Mouse (Mus musculus) limb, embryonic 12.5 days (tissue): Measurements from ENCODE around the gene Adgrv1. TPM values are rescaled to one million over a fixed set of nuclear protein-coding genes. Genes with fewer than 3 reads are reported as not detected.

Experiments
- ATAC-seq: fragments of 200-750 bp; cut with Nextera tagmentation; 2 replicates; pipeline ENCODE4 v1.8.0; 2017; ENCODE audit warnings: low read depth, moderate TSS enrichment; ENCODE audit not compliant: insufficient number of reproducible peaks, insufficient read depth, low FRiP score, low TSS enrichment
- H3K27ac ChIP-seq: fragments of 300-500 bp; sonication (generic); 2 replicates; pipeline ENCODE4 v1.5.1; 2016; ENCODE audit warnings: mild to moderate bottlenecking, moderate library complexity
- H3K27me3 ChIP-seq: fragments of 300-500 bp; sonication (generic); 2 replicates; pipeline ENCODE4 v1.6.1; 2016; ENCODE audit warnings: mild to moderate bottlenecking, moderate library complexity
- H3K36me3 ChIP-seq: fragments of 300-500 bp; sonication (generic); 2 replicates; pipeline ENCODE4 v1.6.1; 2016; ENCODE audit warnings: mild to moderate bottlenecking, moderate library complexity
- H3K4me1 ChIP-seq: fragments of 300-500 bp; sonication (generic); replicated peaks from 2 replicates; pipeline ENCODE4 v1.6.1; 2016
- H3K4me2 ChIP-seq: fragments of 300-500 bp; sonication (generic); 2 replicates; pipeline ENCODE4 v1.6.1; 2016; ENCODE audit warnings: mild to moderate bottlenecking, moderate library complexity
- H3K4me3 ChIP-seq: fragments of 300-500 bp; sonication (generic); replicated peaks from 2 replicates; pipeline ENCODE4 v1.5.1; 2016; ENCODE audit warnings: mild to moderate bottlenecking
- H3K9ac ChIP-seq: fragments of 300-500 bp; sonication (generic); replicated peaks from 2 replicates; pipeline ENCODE4 v1.6.1; 2016; ENCODE audit warnings: mild to moderate bottlenecking, moderate library complexity
- H3K9me3 ChIP-seq: fragments of 300-500 bp; sonication (generic); 2 replicates; pipeline ENCODE4 v1.6.1; 2016; ENCODE audit warnings: mild to moderate bottlenecking, moderate library complexity
- WGBS: fragments of 180-500 bp; shearing (Covaris S2); methylation state at CpG from one replicate; pipeline ENCODE4 v1.1.7; 2016; 5-methylcytosine and 5-hydroxymethylcytosine counted together
- polyA plus RNA-seq: library from polyadenylated mRNA; unstranded; fragments of >200 nt; fragmentation: Nextera tagmentation; extraction: Ambion mirVana; gene quantifications from 2 replicates; pipeline ENCODE4 v1.2.1, GENCODE M21; 2016

Gene Adgrv1
- polyA plus RNA-seq, 1 experiment from 2014 or later: 0.97 TPM

DNA sequence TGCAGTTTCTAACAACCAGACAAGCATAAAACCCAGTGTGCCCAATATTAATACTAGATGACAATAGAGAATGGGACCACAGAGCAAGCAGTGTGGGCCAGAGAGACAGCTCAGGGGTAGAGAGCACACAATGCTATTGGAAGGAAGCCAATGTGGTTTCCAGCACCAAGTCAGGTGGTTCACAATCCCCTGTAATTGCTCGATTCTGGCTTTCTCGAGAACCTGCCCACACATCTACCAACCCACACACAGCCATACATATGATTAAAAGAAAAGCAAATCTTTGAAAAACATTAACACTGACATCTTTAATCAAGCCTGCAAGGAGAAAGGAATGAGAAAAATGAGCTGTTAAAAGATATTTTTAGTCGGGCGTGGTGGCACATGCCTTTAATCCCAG lies 166.3 kb downstream of the Adgrv1 start:
- Histone ChIP-seq H3K9me3 (no peaks in the 10 kb centered on the region), H3K27ac (no peak overlapping the region), H3K9ac (no peak overlapping the region), H3K4me1 (no peaks in the 10 kb centered on the region), H3K4me2 (no peak overlapping the region), H3K36me3 (no peaks in the 10 kb centered on the region), H3K4me3 (no peak overlapping the region), H3K27me3 (no peaks in the 10 kb centered on the region)
- 80% methylated on average over 4 of the region's 4 CpGs for WGBS
- ATAC-seq: no peak

DNA sequence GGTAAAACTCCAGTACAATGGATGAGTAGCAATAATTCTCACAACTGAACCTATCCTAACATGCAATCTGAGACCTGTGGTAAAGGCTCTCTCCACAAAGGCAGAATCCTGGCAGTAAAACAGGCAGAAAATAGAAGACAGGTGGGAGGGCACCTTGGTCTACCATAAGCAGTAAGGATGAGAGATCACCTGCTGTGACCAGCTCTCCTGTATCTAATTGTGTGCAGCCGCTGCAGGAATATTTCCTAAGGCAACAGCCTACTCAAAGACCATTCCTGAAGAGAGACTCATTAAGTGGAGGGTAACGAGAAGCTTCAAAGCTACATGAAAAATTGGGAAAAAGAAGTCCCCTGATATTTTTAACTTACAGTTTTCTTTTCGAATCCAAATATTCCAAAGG lies 167.2 kb downstream of the Adgrv1 start:
- Histone ChIP-seq H3K27ac (no peak overlapping the region), H3K4me2 (no peak overlapping the region), H3K9me3 (no peaks in the 10 kb centered on the region), H3K9ac (no peak overlapping the region), H3K4me3 (no peak overlapping the region), H3K4me1 (no peaks in the 10 kb centered on the region), H3K27me3 (no peaks in the 10 kb centered on the region), H3K36me3 (no peaks in the 10 kb centered on the region)
- WGBS: 58% methylated on average over 3 of the region's 3 CpGs
- ATAC-seq: no peak

DNA sequence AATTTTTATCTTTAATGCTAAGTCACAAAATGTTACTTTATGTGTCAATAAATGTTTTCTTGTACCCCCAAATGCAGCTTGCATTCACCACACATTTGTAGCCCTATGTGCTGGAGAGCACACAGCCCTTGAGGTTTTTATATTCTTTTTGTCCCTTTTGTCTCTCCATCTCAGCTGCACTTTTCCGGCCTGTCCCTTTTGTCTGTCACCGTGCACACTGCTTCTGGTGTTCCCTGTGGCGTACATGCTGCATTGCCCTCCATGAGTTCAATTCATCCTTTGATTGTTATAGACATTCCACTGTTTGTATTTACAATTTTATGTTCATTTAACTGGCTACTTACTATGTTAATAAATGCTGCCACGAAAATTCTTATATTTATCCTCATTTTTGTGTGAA lies 183.3 kb downstream of the Adgrv1 start:
- H3K9me3 ChIP-seq: no peaks in the 10 kb centered on the region
- H3K9ac ChIP-seq: no peak overlapping the region
- no peaks in the 10 kb centered on the region for H3K4me1 ChIP-seq
- H3K4me2 ChIP-seq: no peak overlapping the region
- no peak for ATAC-seq
- 83% methylated on average over 4 of the region's 4 CpGs for WGBS
- H3K36me3 ChIP-seq: no peaks in the 10 kb centered on the region
- no peak overlapping the region for H3K4me3 ChIP-seq
- H3K27me3 ChIP-seq: no peaks in the 10 kb centered on the region
- no peak overlapping the region for H3K27ac ChIP-seq

DNA sequence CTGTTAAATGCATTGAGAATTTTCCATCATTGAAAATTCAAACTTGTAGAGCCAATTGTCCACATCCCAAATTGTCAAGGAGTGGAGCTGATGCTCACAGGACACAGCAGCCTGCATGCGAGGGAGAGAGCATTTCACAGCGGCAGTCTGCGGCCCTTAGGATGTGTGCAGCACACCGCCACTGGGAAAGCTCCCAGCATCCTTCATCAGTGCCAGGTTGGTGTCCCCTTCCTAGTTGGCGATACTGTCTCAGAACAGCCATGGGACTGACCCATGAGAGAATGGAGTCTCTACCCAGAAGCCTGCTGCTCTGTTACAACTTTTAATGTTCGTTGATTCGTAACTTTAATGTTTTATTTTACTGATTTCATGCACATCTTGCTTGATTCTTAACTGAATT lies 183.8 kb downstream of the Adgrv1 start:
- Histone ChIP-seq H3K27me3 (no peaks in the 10 kb centered on the region), H3K9me3 (no peaks in the 10 kb centered on the region), H3K36me3 (no peaks in the 10 kb centered on the region), H3K4me2 (no peak overlapping the region), H3K27ac (no peak overlapping the region), H3K9ac (no peak overlapping the region), H3K4me3 (no peak overlapping the region), H3K4me1 (no peaks in the 10 kb centered on the region)
- 82% methylated on average over 7 of the region's 7 CpGs for WGBS
- ATAC-seq: no peak

DNA sequence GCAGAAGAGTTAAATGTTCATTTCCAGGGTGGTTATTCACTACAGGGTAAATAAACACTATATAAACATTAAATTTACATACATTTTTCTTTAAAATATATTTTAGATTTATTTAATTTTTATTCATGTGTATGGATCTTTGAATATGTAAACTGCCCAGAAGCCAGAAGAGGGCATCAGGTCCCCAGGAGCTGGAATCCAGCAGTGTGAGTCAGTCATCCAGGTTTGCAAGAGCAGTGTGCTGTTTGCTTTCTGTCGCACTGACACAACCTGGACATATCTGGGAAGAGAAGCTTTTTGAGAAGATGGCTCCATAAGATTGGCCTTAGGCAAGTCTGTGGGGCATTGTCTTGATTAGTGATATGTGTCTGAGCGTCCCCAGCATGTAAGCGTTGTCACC lies 191.5 kb downstream of the Adgrv1 start:
- Histone ChIP-seq H3K9me3 (no peaks in the 10 kb centered on the region), H3K9ac (no peak overlapping the region), H3K36me3 (no peaks in the 10 kb centered on the region), H3K4me3 (no peak overlapping the region), H3K27me3 (no peaks in the 10 kb centered on the region), H3K27ac (no peak overlapping the region), H3K4me1 (no peaks in the 10 kb centered on the region), H3K4me2 (no peak overlapping the region)
- WGBS: 75% methylated on average over 3 of the region's 3 CpGs
- no peak for ATAC-seq

DNA sequence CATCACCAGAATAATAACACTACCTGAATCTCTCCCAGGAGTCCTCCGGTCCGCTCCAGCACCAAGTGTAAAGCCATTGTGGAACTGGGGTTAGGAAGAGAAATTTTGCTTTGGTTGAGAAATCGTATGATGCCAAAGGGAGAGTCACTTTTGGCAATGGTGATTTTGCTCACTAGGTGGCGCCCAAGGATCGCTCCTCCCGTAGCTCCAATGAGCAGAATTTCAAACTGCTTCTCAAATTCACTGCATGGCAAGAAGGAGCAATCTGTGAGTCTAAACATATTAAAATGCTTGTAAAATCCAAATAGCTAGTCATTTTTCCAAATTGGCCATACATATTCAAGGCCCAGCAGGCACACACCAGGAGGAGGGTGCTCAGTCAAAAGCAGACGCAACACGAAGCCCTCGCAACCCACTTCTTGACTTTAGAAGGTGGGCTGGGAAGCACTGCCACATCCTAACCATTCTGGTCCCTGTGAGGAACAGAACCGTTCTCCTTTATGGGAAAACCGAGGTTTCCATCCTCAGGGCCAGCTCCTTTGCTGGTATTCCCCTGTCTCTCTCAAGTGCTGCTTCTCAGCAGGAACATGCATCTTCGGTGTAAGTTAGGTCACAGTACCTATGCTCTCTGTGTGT lies 193.4 kb downstream of the Adgrv1 start:
- Histone ChIP-seq H3K4me3 (no peak overlapping the region), H3K9ac (no peak overlapping the region), H3K36me3 (no peaks in the 10 kb centered on the region), H3K9me3 (no peaks in the 10 kb centered on the region), H3K27me3 (no peaks in the 10 kb centered on the region), H3K4me2 (no peak overlapping the region), H3K27ac (no peak overlapping the region), H3K4me1 (no peaks in the 10 kb centered on the region)
- WGBS: 36% methylated on average over 12 of the region's 12 CpGs
- peak; percentile 42; the same call in 1 of the 2 replicates for ATAC-seq

DNA sequence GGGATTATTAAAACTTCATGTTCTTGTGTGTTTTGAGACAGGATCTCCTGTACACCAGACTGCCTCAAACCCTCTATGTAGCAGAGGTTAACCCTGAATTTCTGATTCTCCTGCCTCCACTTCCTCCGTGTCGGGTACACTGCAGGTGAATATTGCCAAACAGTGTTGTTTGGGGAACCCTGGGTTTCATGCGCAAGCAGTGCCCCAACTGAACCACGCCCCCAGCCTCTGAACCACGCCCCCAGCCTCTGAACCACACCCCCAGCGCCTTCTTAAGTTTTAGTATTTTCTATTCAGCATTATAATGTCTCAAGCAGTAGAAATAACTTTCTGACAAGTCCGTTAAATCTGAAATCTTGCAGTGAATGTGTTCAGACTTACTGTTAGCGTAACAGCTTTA lies 195.9 kb downstream of the Adgrv1 start:
- Histone ChIP-seq H3K4me3 (no peak overlapping the region), H3K36me3 (no peaks in the 10 kb centered on the region), H3K9me3 (no peaks in the 10 kb centered on the region), H3K9ac (no peak overlapping the region), H3K4me2 (no peak overlapping the region), H3K27me3 (no peaks in the 10 kb centered on the region), H3K4me1 (no peaks in the 10 kb centered on the region), H3K27ac (no peak overlapping the region)
- 66% methylated on average over 8 of the region's 8 CpGs for WGBS
- no peak for ATAC-seq

DNA sequence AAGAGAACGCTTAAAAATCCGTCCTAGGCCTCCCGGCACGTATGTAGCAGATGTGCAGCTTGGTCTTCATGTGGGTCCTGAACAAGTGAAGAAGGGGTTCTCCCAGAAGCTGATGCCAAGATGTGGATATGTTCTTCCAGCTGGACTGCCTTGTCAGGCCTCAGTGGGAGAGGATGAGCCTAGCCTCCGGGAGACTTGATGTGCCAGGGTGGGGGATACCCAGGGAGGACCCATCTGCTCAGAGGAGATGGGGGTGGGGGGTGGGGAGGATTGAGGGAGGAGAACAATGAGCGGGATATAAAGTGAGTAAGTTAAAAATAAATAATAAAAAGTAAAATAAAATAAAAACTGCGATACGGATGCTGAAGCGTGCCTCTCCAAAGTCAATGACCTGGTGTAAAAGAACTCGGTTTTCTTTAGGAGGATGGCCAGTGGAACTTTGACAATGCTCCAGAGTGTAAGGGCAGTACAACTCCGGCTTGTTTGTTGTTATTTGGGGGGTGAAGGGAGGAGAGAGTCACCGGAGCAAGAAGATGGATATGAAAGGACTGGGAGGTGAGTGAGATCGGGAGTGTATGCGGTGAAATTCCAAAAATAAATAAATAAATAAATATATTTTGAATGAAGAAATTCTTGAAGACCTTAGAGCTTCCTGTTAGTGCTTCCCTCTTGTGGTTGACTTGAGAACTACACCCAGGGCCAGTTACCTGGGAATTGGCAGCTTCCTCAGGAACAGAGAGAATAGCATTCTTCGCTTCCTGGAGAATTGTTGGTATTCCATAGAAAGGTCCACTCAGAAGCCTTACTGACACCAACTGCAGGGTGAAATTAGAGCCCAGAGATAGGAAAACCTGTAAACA lies 205.8 kb downstream of the Adgrv1 start:
- Histone ChIP-seq H3K9ac (no peak overlapping the region), H3K27me3 (no peaks in the 10 kb centered on the region), H3K4me1 (0 out of 2 replicates have a peak, but pooled peaks cover 2% of the 10 kb centered on the region), H3K9me3 (no peaks in the 10 kb centered on the region), H3K4me2 (no peak overlapping the region), H3K4me3 (no peak overlapping the region), H3K27ac (no peak overlapping the region), H3K36me3 (no peaks in the 10 kb centered on the region)
- peak; percentile 24; the same call in 1 of the 2 replicates for ATAC-seq
- WGBS: 76% methylated on average over 15 of the region's 15 CpGs

DNA sequence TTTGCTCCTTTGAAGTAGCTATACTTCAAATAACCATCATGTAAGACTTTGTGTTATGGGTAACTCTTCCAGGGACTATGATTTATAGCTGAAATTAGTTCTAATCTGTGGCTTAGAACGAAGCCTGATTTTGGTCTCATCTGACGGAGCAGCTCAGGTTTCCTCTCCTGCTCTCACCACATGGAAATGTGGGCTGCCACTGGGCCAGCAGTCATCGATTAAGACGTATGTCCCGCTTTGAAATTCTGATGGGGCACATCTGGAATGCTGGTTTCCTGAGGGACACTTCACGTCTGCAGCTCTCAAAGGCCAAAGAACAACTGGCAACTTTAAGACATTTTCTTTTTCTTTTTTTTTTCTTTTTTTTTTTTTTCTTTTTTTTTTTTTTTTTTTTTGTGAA lies 207.8 kb downstream of the Adgrv1 start:
- H3K27ac ChIP-seq: no peak overlapping the region
- WGBS: 9% methylated on average over 6 of the region's 6 CpGs
- H3K9ac ChIP-seq: no peak overlapping the region
- no peaks in the 10 kb centered on the region for H3K9me3 ChIP-seq
- no peak overlapping the region for H3K4me2 ChIP-seq
- no peak for ATAC-seq
- H3K27me3 ChIP-seq: no peaks in the 10 kb centered on the region
- no peaks in the 10 kb centered on the region for H3K36me3 ChIP-seq
- no peak overlapping the region for H3K4me3 ChIP-seq
- H3K4me1 ChIP-seq: peaks cover 2% of the 10 kb centered on the region; the same call in 1 of the 2 replicates

DNA sequence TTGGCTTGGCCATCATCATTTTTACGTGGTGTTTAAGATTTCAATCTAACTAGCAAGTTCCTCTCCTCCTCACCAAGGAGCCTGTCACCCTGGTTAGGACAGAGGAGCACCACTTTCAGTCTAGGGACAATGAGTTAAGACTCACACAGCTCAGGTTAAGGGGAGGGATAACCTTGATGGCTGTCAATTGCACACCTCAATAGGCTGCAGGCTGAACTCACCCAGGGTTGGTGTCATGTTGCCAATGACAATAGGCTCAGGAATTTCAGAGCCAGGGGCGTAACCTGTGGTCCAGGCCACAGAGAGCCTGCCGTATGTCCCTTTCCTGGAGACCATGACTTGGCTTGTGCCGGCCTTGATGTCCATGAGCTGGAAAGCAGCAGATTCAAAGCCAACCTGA lies 209.0 kb downstream of the Adgrv1 start:
- Histone ChIP-seq H3K9ac (no peak overlapping the region), H3K4me3 (no peak overlapping the region), H3K9me3 (no peaks in the 10 kb centered on the region), H3K27ac (no peak overlapping the region), H3K4me1 (peaks cover 7% of the 10 kb centered on the region; the same call in 1 of the 2 replicates), H3K36me3 (no peaks in the 10 kb centered on the region), H3K27me3 (no peaks in the 10 kb centered on the region), H3K4me2 (no peak overlapping the region)
- WGBS: 70% methylated on average over 4 of the region's 4 CpGs
- no peak for ATAC-seq

DNA sequence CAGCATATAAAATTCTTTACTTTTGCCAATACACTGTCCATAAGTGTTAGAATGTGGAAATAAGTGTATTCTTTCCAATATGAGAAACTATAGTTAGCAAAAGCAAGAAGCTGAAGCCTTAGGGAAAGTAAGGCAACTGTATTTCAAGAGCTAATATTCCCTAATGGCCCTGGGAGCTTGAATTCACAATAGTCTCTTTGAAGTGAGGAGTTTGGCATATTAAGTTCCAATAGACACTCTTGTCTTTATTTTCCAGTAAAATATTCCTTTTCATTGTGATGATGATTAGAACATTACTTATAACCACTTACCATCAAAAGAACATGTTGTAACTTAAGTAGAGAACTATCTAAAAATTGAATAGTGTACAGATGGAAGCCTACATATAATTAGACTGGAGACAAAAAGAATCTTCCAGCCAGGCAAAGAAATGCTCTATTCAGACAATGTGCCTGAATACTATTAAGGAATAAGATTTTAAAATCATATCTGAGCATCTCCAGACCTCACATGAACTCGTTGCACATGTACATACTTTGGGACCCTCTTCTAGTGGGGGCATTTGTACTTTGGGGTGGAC lies 225.0 kb downstream of the Adgrv1 start:
- no peaks in the 10 kb centered on the region for H3K4me1 ChIP-seq
- H3K27me3 ChIP-seq: no peaks in the 10 kb centered on the region
- H3K9me3 ChIP-seq: no peaks in the 10 kb centered on the region
- no peaks in the 10 kb centered on the region for H3K36me3 ChIP-seq
- ATAC-seq: no peak
- H3K4me3 ChIP-seq: no peak overlapping the region
- H3K27ac ChIP-seq: no peak overlapping the region
- no peak overlapping the region for H3K9ac ChIP-seq
- WGBS: 78% methylated on average over 1 of the region's 1 CpGs
- no peak overlapping the region for H3K4me2 ChIP-seq
